Mouse (Mus musculus): ENCODE measurements around the gene Trim26.

DNA sequence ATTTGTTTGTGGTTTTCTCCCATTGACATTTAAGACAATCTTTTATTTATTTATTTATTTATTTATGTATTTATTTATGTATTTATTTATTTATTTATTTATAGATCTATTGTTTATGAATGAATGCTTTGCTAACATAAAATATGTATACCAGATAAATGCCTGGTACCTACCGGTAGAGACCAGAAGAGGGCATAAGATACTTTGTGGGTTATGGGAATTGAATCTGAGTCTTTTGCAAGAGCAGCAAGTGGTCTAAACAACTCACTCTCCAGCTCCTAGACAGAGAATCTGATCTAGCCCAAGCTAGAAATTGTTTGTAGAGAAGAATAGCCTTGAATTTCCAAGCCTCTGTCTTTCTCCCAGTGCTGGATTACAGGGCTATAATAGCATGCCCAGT is 63.8 kb downstream of the Trim26 start:
- TF ChIP-seq EP300 (IDR thresholded peaks at IDR 0.05) (no peak), CTCF (IDR thresholded peaks at IDR 0.05) (no peak)

Data from lung, postnatal 0 days (tissue).